Mouse (Mus musculus): Measurements from ENCODE around the gene Plvap. TPM values are rescaled to one million over a fixed set of nuclear protein-coding genes. Genes with fewer than 3 reads are reported as not detected.

Gene Plvap
- polyA plus RNA-seq, 1 experiment from 2014 or later: 109 TPM

- peak overlapping the region; percentile 49 for H3K9ac ChIP-seq (ENCODE audit: low read depth, low read length)
- no peaks in the 10 kb centered on the region for H3K27me3 ChIP-seq (replicated peaks; ENCODE audit: control insufficient read depth, insufficient read depth, low read length)
- H3K4me1 ChIP-seq (replicated peaks; ENCODE audit: control insufficient read depth, insufficient read depth, low read length): peaks cover 5% of the 10 kb centered on the region; the same call in 1 of the 2 replicates
- H3K27ac ChIP-seq (ENCODE audit: low read depth, low read length): no peak overlapping the region
- no peaks in the 10 kb centered on the region for H3K9me3 ChIP-seq (ENCODE audit: control insufficient read depth)
- H3K4me2 ChIP-seq (replicated peaks; ENCODE audit: low read depth): peak overlapping the region; percentile 91
- TF ChIP-seq CTCF (IDR thresholded peaks at IDR 0.05; ENCODE audit: low read depth): peak; percentile 12; the same call in 1 of the 2 replicates
- WGBS: 13% methylated on average over 16 of the region's 16 CpGs
- H3K4me3 ChIP-seq (ENCODE audit: low read depth, low read length): peak overlapping the region; percentile 65
- no peaks in the 10 kb centered on the region; the same call in 1 of the 2 replicates for H3K36me3 ChIP-seq (ENCODE audit: control insufficient read depth, insufficient read depth)
- ATAC-seq: no peak
Observed at GRCm38 (mm10) chr8:71462786-71463185, 48.8 kb downstream of the Plvap start.

GRCm38 (mm10) chr8:71462191-71462590 lies 49.4 kb downstream of the Plvap start:
- no peak overlapping the region for H3K9ac ChIP-seq (ENCODE audit: low read depth, low read length)
- H3K4me3 ChIP-seq (ENCODE audit: low read depth, low read length): no peak overlapping the region
- 0 out of 2 replicates have a peak overlapping the region, but pooled peaks have one; percentile 91 for H3K4me2 ChIP-seq (replicated peaks; ENCODE audit: low read depth)
- peaks cover 5% of the 10 kb centered on the region; the same call in 1 of the 2 replicates for H3K4me1 ChIP-seq (replicated peaks; ENCODE audit: control insufficient read depth, insufficient read depth, low read length)
- H3K27ac ChIP-seq (ENCODE audit: low read depth, low read length): no peak overlapping the region
- H3K36me3 ChIP-seq (ENCODE audit: control insufficient read depth, insufficient read depth): no peaks in the 10 kb centered on the region; the same call in 1 of the 2 replicates
- H3K27me3 ChIP-seq (replicated peaks; ENCODE audit: control insufficient read depth, insufficient read depth, low read length): no peaks in the 10 kb centered on the region
- no peak for ATAC-seq
- 72% methylated on average over 4 of the region's 4 CpGs for WGBS
- H3K9me3 ChIP-seq (ENCODE audit: control insufficient read depth): no peaks in the 10 kb centered on the region
- no peak for TF ChIP-seq CTCF (IDR thresholded peaks at IDR 0.05; ENCODE audit: low read depth)

- Histone ChIP-seq H3K27me3 (replicated peaks; ENCODE audit: control insufficient read depth, insufficient read depth, low read length) (no peaks in the 10 kb centered on the region), H3K4me1 (replicated peaks; ENCODE audit: control insufficient read depth, insufficient read depth, low read length) (peaks cover 5% of the 10 kb centered on the region; the same call in 1 of the 2 replicates), H3K27ac (ENCODE audit: low read depth, low read length) (no peak overlapping the region), H3K9me3 (ENCODE audit: control insufficient read depth) (no peaks in the 10 kb centered on the region), H3K4me2 (replicated peaks; ENCODE audit: low read depth) (no peak overlapping the region), H3K36me3 (ENCODE audit: control insufficient read depth, insufficient read depth) (no peaks in the 10 kb centered on the region; the same call in 1 of the 2 replicates), H3K4me3 (ENCODE audit: low read depth, low read length) (no peak overlapping the region), H3K9ac (ENCODE audit: low read depth, low read length) (no peak overlapping the region)
- no peak for TF ChIP-seq CTCF (IDR thresholded peaks at IDR 0.05; ENCODE audit: low read depth)
- WGBS: 87% methylated on average over 41 of the region's 47 CpGs
- no peak for ATAC-seq
Observed at GRCm38 (mm10) chr8:71461152-71461840, 50.3 kb downstream of the Plvap start.

GRCm38 (mm10) chr8:71460716-71461115 lies 50.8 kb downstream of the Plvap start:
- Histone ChIP-seq H3K27me3 (replicated peaks; ENCODE audit: control insufficient read depth, insufficient read depth, low read length) (no peaks in the 10 kb centered on the region), H3K36me3 (ENCODE audit: control insufficient read depth, insufficient read depth) (no peaks in the 10 kb centered on the region; the same call in 1 of the 2 replicates), H3K9ac (ENCODE audit: low read depth, low read length) (no peak overlapping the region), H3K4me2 (replicated peaks; ENCODE audit: low read depth) (no peak overlapping the region), H3K9me3 (ENCODE audit: control insufficient read depth) (no peaks in the 10 kb centered on the region), H3K4me3 (ENCODE audit: low read depth, low read length) (no peak overlapping the region), H3K4me1 (replicated peaks; ENCODE audit: control insufficient read depth, insufficient read depth, low read length) (peaks cover 5% of the 10 kb centered on the region; the same call in 1 of the 2 replicates), H3K27ac (ENCODE audit: low read depth, low read length) (no peak overlapping the region)
- ATAC-seq: no peak
- TF ChIP-seq CTCF (IDR thresholded peaks at IDR 0.05; ENCODE audit: low read depth): no peak
- WGBS: 93% methylated on average over 6 of the region's 6 CpGs

- H3K36me3 ChIP-seq (ENCODE audit: control insufficient read depth, insufficient read depth): no peaks in the 10 kb centered on the region; the same call in 1 of the 2 replicates
- no peaks in the 10 kb centered on the region for H3K27me3 ChIP-seq (replicated peaks; ENCODE audit: control insufficient read depth, insufficient read depth, low read length)
- H3K4me3 ChIP-seq (ENCODE audit: low read depth, low read length): no peak overlapping the region
- no peak for ATAC-seq
- WGBS: 83% methylated on average over 20 of the region's 20 CpGs
- no peaks in the 10 kb centered on the region; the same call in 1 of the 2 replicates for H3K4me1 ChIP-seq (replicated peaks; ENCODE audit: control insufficient read depth, insufficient read depth, low read length)
- no peak overlapping the region for H3K27ac ChIP-seq (ENCODE audit: low read depth, low read length)
- no peaks in the 10 kb centered on the region for H3K9me3 ChIP-seq (ENCODE audit: control insufficient read depth)
- no peak for TF ChIP-seq CTCF (IDR thresholded peaks at IDR 0.05; ENCODE audit: low read depth)
- H3K4me2 ChIP-seq (replicated peaks; ENCODE audit: low read depth): no peak overlapping the region
- no peak overlapping the region for H3K9ac ChIP-seq (ENCODE audit: low read depth, low read length)
Observed at GRCm38 (mm10) chr8:71457659-71458270, 53.8 kb downstream of the Plvap start.

- ATAC-seq: no peak
- Histone ChIP-seq H3K9ac (ENCODE audit: low read depth, low read length) (no peak overlapping the region), H3K36me3 (ENCODE audit: control insufficient read depth, insufficient read depth) (no peaks in the 10 kb centered on the region; the same call in 1 of the 2 replicates), H3K4me1 (replicated peaks; ENCODE audit: control insufficient read depth, insufficient read depth, low read length) (no peaks in the 10 kb centered on the region), H3K27me3 (replicated peaks; ENCODE audit: control insufficient read depth, insufficient read depth, low read length) (no peaks in the 10 kb centered on the region), H3K4me3 (ENCODE audit: low read depth, low read length) (no peak overlapping the region), H3K4me2 (replicated peaks; ENCODE audit: low read depth) (no peak overlapping the region), H3K9me3 (ENCODE audit: control insufficient read depth) (no peaks in the 10 kb centered on the region), H3K27ac (ENCODE audit: low read depth, low read length) (no peak overlapping the region)
- no peak for TF ChIP-seq CTCF (IDR thresholded peaks at IDR 0.05; ENCODE audit: low read depth)
- 42% methylated on average over 22 of the region's 22 CpGs for WGBS
Observed at GRCm38 (mm10) chr8:71456906-71457305, 54.6 kb downstream of the Plvap start.

Measured in intestine, postnatal 0 days (tissue).